Mouse (Mus musculus): ENCODE results near the gene Tbxas1.

DNA sequence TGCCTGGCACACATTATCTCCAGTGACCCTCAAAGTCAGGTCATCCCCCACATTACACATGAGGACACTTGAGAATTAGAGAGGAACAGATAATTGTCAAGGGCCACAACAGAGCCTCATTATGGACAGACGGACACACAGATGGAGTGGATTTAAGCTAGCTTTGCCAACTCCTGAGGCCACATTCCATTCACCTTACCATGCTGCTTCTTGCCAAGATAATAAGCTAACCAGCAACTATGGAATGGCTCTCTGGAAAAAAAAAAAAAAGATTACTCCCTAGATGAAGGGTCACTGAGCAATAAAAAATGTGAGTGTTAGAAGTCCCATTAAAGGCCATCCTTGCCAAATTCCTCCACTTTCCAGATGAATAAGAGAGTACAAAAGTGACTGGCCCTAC lies 30.1 kb upstream of the Tbxas1 start:
- TF ChIP-seq CTCF (IDR thresholded peaks at IDR 0.05; ENCODE audit: low read depth): no peak
- TF ChIP-seq EP300 (optimal IDR thresholded peaks at IDR 0.05): no peak
